28 mouse cellular contexts compared by ENCODE assay signal in genomic region chr5:118875096-118875637, GRCm38 (mm10).
A peak's percentile ranks its signal among the peaks of the same experiment; 100 is the strongest.
DNase-seq lines count a peak whose midpoint lies in the region; ATAC-seq lines count a peak whose summit lies in the region.
"Had no signal": no experiment of that assay in that cellular context is flagged by ENCODE, and none has a peak within 500 bp of the region (broad histone marks: within the 10 kb centered on the region; RNA-seq: fewer than 3 reads in every experiment).

No protein-coding gene starts in this region.

- peaks cover 9% of the 10 kb centered on the region for H3K4me1 ChIP-seq in embryonic facial prominence, embryonic 12.5 days
- H3K4me1 ChIP-seq in kidney, embryonic 15.5 days: peaks cover 12% of the 10 kb centered on the region

- no peaks in the 10 kb centered on the region for H3K9me3 ChIP-seq in embryonic facial prominence, embryonic 12.5 days
- H3K9me3 ChIP-seq in kidney, embryonic 15.5 days (replicated peaks): no peaks in the 10 kb centered on the region
- H3K9me3 ChIP-seq: forebrain, embryonic 12.5 days; heart, embryonic 15.5 days; limb, embryonic 15.5 days; lung, embryonic 15.5 days; midbrain, embryonic 10.5 days; neural tube, embryonic 13.5 days had no signal

- WGBS in embryonic facial prominence, embryonic 12.5 days: 49% methylated on average over 10 of the region's 10 CpGs
- 29% methylated on average over 10 of the region's 10 CpGs for WGBS in kidney, embryonic 15.5 days

- H3K9ac ChIP-seq in embryonic facial prominence, embryonic 12.5 days: no peak overlapping the region
- H3K9ac ChIP-seq in kidney, embryonic 15.5 days: no peak overlapping the region
- H3K9ac ChIP-seq: forebrain, embryonic 12.5 days; heart, embryonic 15.5 days; hindbrain, embryonic 14.5 days; limb, embryonic 15.5 days; liver, embryonic 14.5 days; lung, embryonic 15.5 days; neural tube, embryonic 13.5 days had no signal

- H3K27me3 ChIP-seq in embryonic facial prominence, embryonic 12.5 days: peaks cover 4% of the 10 kb centered on the region; the same call in 1 of the 2 replicates
- H3K27me3 ChIP-seq in kidney, embryonic 15.5 days: peaks cover 53% of the 10 kb centered on the region

- H3K27ac ChIP-seq in embryonic facial prominence, embryonic 12.5 days: no peak overlapping the region
- no peak overlapping the region for H3K27ac ChIP-seq in kidney, embryonic 15.5 days
- H3K27ac ChIP-seq: forebrain, embryonic 12.5 days; heart, embryonic 15.5 days; hindbrain, embryonic 14.5 days; limb, embryonic 15.5 days; liver, embryonic 14.5 days; lung, embryonic 15.5 days; macrophage; midbrain, embryonic 10.5 days; neural tube, embryonic 13.5 days had no signal

- no peaks in the 10 kb centered on the region for H3K36me3 ChIP-seq in embryonic facial prominence, embryonic 12.5 days
- no peaks in the 10 kb centered on the region for H3K36me3 ChIP-seq in kidney, embryonic 15.5 days
- H3K36me3 ChIP-seq: forebrain, embryonic 12.5 days; heart, embryonic 15.5 days; limb, embryonic 15.5 days; lung, embryonic 15.5 days; midbrain, embryonic 10.5 days; neural tube, embryonic 13.5 days had no signal

- 0 out of 2 replicates have a peak overlapping the region, but pooled peaks have one; percentile 0 for H3K4me2 ChIP-seq in embryonic facial prominence, embryonic 12.5 days (replicated peaks)
- no peak overlapping the region for H3K4me2 ChIP-seq in kidney, embryonic 15.5 days
- H3K4me2 ChIP-seq: forebrain, embryonic 12.5 days; heart, embryonic 15.5 days; hindbrain, embryonic 14.5 days; limb, embryonic 15.5 days; lung, embryonic 15.5 days; neural tube, embryonic 13.5 days had no signal

- DNase-seq in embryo, embryonic 11 days: peak; percentile 19
- no peak for DNase-seq in embryo, embryonic 9.5 days (ENCODE audit: extremely low spot score)
- DNase-seq in urinary bladder, postnatal 14 days (ENCODE audit: low spot score): peak; percentile 16
- no peak for DNase-seq in urinary bladder, postnatal 10 days (ENCODE audit: low spot score)
- DNase-seq in spleen, postnatal 36 days (ENCODE audit: low spot score in 2 of 2): no peak
- DNase-seq: cerebellum, adult 11-12 months; cerebellum, postnatal 10 days; gastrocnemius, postnatal 36 days; heart, postnatal 4 days; kidney, adult 8-10 months; kidney, postnatal 4 days; retina, postnatal 1 day; right cerebral cortex, postnatal 25 days; spleen, adult 18-20 months had no signal

- ATAC-seq in embryonic facial prominence, embryonic 12.5 days (ENCODE audit: insufficient number of reproducible peaks, insufficient read depth, low FRiP score, low TSS enrichment): no peak
- no peak for ATAC-seq in kidney, embryonic 15.5 days (replicated peaks; ENCODE audit: low FRiP score)
- ATAC-seq: inflammation-experienced regulatory T-cells, adult 6 months; midbrain, embryonic 16.5 days had no signal

- H3K4me3 ChIP-seq in embryonic facial prominence, embryonic 12.5 days: no peak overlapping the region
- no peak overlapping the region for H3K4me3 ChIP-seq in kidney, embryonic 15.5 days (replicated peaks)
- H3K4me3 ChIP-seq: forebrain, embryonic 12.5 days; heart, embryonic 15.5 days; limb, embryonic 15.5 days; lung, embryonic 15.5 days; midbrain, embryonic 10.5 days; myocyte; neural tube, embryonic 13.5 days had no signal

Comparison
In these comparisons a context has a peak if more than half of its experiments do, and no peak if none do; other contexts are left out.
1. DNase-seq: peak in embryo, embryonic 11 days (single experiment) and urinary bladder, postnatal 14 days (single experiment); none in embryo, embryonic 9.5 days (single experiment), urinary bladder, postnatal 10 days (single experiment) and spleen, postnatal 36 days (0 of 2).